Mouse (Mus musculus) thymus, adult 2 months (tissue): Measurements from ENCODE around the gene Ttc33.

Source experiments
- CTCF ChIP-seq: fragments of 200-500 bp; IDR thresholded peaks from 2 replicates; pipeline ENCODE4 v1.5.1; 2012; ENCODE audit warnings: mild to moderate bottlenecking, control low read depth, low read length, moderate library complexity, borderline replicate concordance; ENCODE audit not compliant: control insufficient read depth, poor library complexity, insufficient read depth; ENCODE audit errors: extremely low read depth
- POLR2A ChIP-seq: fragments of 200-500 bp; IDR thresholded peaks from 2 replicates; pipeline ENCODE4 v1.6.1; 2012; ENCODE audit warnings: mild to moderate bottlenecking, low read length, control low read depth, moderate library complexity; ENCODE audit not compliant: control insufficient read depth, poor library complexity, insufficient read depth; ENCODE audit errors: extremely low read depth

- TF ChIP-seq CTCF (no peak), POLR2A (no peak)
Observed at GRCm38 (mm10) chr15:5194931-5195330, 9.6 kb downstream of the Ttc33 start.
